Mouse (Mus musculus): ENCODE data around the gene Dnah17. TPM values are rescaled to one million over a fixed set of nuclear protein-coding genes. Genes with fewer than 3 reads are reported as not detected.

Dnah17 gene
- polyA plus RNA-seq, 1 experiment from 2014 or later, result 0.23 TPM

DNA sequence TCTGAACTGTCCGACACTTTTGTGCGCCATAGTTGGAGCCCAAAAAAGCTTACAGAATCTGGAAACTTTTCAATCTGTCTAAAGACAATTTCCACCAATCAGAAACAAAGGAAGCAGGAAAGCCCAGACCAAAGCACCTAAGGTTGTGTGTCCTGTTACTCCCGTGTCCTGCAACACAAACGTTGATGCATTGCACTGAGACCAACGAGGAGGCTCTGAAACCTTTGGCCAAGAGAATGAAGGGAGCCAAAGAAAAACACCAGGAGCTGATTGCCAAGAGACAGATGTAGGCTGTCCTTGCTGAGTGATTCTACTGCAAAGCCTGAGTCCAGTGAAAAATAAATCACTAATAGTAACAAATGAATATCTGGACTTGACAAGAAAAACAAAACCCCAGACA is 156.9 kb downstream of the Dnah17 start:
- H3K4me3 ChIP-seq, result no peak overlapping the region
- peaks cover 36% of the 10 kb centered on the region for H3K4me1 ChIP-seq
- peaks cover 9% of the 10 kb centered on the region; the same call in 1 of the 2 replicates for H3K27me3 ChIP-seq
- H3K36me3 ChIP-seq, result no peaks in the 10 kb centered on the region
- no peak overlapping the region for H3K27ac ChIP-seq
- ATAC-seq (ENCODE audit: low FRiP score, low read depth), result no peak
- no peak overlapping the region for H3K4me2 ChIP-seq (replicated peaks)
- H3K9ac ChIP-seq, result no peak overlapping the region
- 42% methylated on average over 5 of the region's 5 CpGs for WGBS
- H3K9me3 ChIP-seq, result no peaks in the 10 kb centered on the region

DNA sequence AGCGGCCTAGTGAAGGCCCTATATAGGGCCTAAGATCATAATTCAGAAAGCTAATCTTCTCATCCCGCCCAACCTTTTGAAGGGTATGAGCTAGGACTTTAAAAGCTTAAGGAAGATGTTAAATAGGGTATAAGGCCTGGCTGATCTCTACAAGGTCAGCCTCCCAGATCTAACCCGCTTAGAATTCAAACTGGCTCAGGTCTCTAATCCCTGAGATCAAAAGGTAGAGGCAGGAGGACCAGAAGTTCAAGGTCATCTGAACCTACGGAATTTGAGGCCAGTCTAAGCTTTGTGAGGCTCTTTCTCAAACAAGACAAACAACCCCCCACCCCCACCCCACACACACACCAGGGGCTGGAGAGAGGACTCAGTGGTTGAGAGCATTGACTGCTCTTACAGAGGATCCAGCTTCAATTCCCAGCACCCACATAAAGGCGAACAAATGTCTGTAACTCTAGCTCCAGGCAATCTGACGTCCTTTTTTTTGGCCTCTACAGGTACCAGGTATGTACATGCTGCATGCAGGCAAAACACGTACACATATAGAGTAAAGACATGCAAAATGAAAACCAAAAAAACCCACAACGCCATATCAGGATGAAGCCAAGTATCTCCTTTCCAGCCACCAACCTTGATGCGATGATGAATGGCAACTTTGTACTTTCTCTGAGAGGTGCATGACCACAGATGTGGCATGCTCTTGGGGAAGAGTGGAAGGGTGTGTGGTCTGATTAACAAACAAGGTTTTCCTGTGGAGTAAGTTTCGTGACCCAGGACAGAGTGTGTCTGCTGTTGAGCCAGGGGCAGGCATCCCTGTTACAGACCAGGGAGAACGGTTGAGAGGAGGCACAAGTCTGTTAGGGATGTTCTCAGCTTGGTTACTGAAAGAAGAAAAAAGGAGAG is 157.5 kb downstream of the Dnah17 start:
- Histone ChIP-seq H3K27me3 (peaks cover 9% of the 10 kb centered on the region; the same call in 1 of the 2 replicates), H3K4me3 (no peak overlapping the region), H3K4me2 (replicated peaks) (no peak overlapping the region), H3K36me3 (no peaks in the 10 kb centered on the region), H3K4me1 (peaks cover 36% of the 10 kb centered on the region), H3K9me3 (no peaks in the 10 kb centered on the region), H3K27ac (no peak overlapping the region), H3K9ac (no peak overlapping the region)
- 66% methylated on average over 11 of the region's 11 CpGs for WGBS
- no peak for ATAC-seq (ENCODE audit: low FRiP score, low read depth)

Small RNA genes lying within 50 kb of the gene (microRNA-seq; reads per million reads assigned to microRNA genes)
- gene Mir6933, result not detected

Other genes starting within 250 kb of the Dnah17 start
- 15.6 and 15.8 TPM in 2 replicates for gene Socs3, start 160.6 kb downstream of the Dnah17 start, polyA plus RNA-seq (2015; fragmentation: Nextera tagmentation; extraction: Ambion mirVana)
- 34.4 and 35.7 TPM in 2 replicates for gene Pgs1, start 144.3 kb downstream of the Dnah17 start, polyA plus RNA-seq (2015; fragmentation: Nextera tagmentation; extraction: Ambion mirVana)
- 15.9 and 17.1 TPM in 2 replicates for gene Cyth1, start 118.0 kb upstream of the Dnah17 start, polyA plus RNA-seq (2015; fragmentation: Nextera tagmentation; extraction: Ambion mirVana)
- gene Usp36, start 159.6 kb upstream of the Dnah17 start, polyA plus RNA-seq (2015; fragmentation: Nextera tagmentation; extraction: Ambion mirVana), result 22.1 and 25.0 TPM in 2 replicates
- gene Cep295nl, start 211.9 kb upstream of the Dnah17 start, polyA plus RNA-seq (2015; fragmentation: Nextera tagmentation; extraction: Ambion mirVana), result 0.55 and 0.86 TPM in 2 replicates
- gene Timp2, start 225.1 kb upstream of the Dnah17 start, polyA plus RNA-seq (2015; fragmentation: Nextera tagmentation; extraction: Ambion mirVana), result 115 and 116 TPM in 2 replicates

All from limb, embryonic 13.5 days (tissue).